Mouse (Mus musculus) liver, embryonic 12.5 days (tissue): Measurements from ENCODE around the gene 4921524J17Rik. TPM values are rescaled to one million over a fixed set of nuclear protein-coding genes. Genes with fewer than 3 reads are reported as not detected.

ENCODE experiments used
- ATAC-seq: fragments of 200-750 bp; cut with Nextera tagmentation; 2 replicates; pipeline ENCODE4 v1.8.0; 2017; ENCODE audit warnings: moderate number of reproducible peaks, mild to moderate bottlenecking, moderate library complexity
- H3K27ac ChIP-seq: fragments of 300-500 bp; sonication (generic); 2 replicates; pipeline ENCODE4 v1.5.1; 2016; ENCODE audit warnings: mild to moderate bottlenecking
- H3K27me3 ChIP-seq: fragments of 300-500 bp; sonication (generic); replicated peaks from 2 replicates; pipeline ENCODE4 v1.6.1; 2016; ENCODE audit warnings: mild to moderate bottlenecking, moderate library complexity
- H3K36me3 ChIP-seq: fragments of 300-500 bp; sonication (generic); 2 replicates; pipeline ENCODE4 v1.6.1; 2016; ENCODE audit warnings: mild to moderate bottlenecking, moderate library complexity
- H3K4me1 ChIP-seq: fragments of 300-500 bp; sonication (generic); 2 replicates; pipeline ENCODE4 v1.6.1; 2016
- H3K4me2 ChIP-seq: fragments of 300-500 bp; sonication (generic); 2 replicates; pipeline ENCODE4 v1.6.1; 2016; ENCODE audit warnings: mild to moderate bottlenecking, moderate library complexity
- H3K4me3 ChIP-seq: fragments of 300-500 bp; sonication (generic); 2 replicates; pipeline ENCODE4 v1.5.1; 2016; ENCODE audit warnings: mild to moderate bottlenecking, moderate library complexity
- H3K9ac ChIP-seq: fragments of 300-500 bp; sonication (generic); 2 replicates; pipeline ENCODE4 v1.6.1; 2016; ENCODE audit warnings: mild to moderate bottlenecking, moderate library complexity
- H3K9me3 ChIP-seq: fragments of 300-500 bp; sonication (generic); replicated peaks from 2 replicates; pipeline ENCODE4 v1.6.1; 2016; ENCODE audit warnings: mild to moderate bottlenecking, moderate library complexity
- WGBS: fragments of 180-500 bp; shearing (Covaris S2); methylation state at CpG from one replicate; pipeline ENCODE4 v1.1.7; 2016; ENCODE audit not compliant: insufficient replicate concordance; 5-methylcytosine and 5-hydroxymethylcytosine counted together
- polyA plus RNA-seq: library from polyadenylated mRNA; unstranded; fragments of >200 nt; fragmentation: Nextera tagmentation; extraction: Ambion mirVana; gene quantifications from 2 replicates; pipeline ENCODE4 v1.2.1, GENCODE M21; 2016

The 4921524J17Rik gene
- polyA plus RNA-seq, 1 experiment from 2014 or later, result 25.3 TPM

- peaks cover 39% of the 10 kb centered on the region for H3K4me1 ChIP-seq
- H3K4me3 ChIP-seq, result no peak overlapping the region
- 0 out of 2 replicates have a peak, but pooled peaks cover 3% of the 10 kb centered on the region for H3K27me3 ChIP-seq
- H3K27ac ChIP-seq, result 0 out of 2 replicates have a peak overlapping the region, but pooled peaks have one; percentile 10
- no peak overlapping the region for H3K9ac ChIP-seq
- no peak for ATAC-seq
- H3K4me2 ChIP-seq, result no peak overlapping the region
- H3K36me3 ChIP-seq, result no peaks in the 10 kb centered on the region
- WGBS, result 49% methylated on average over 5 of the region's 5 CpGs
- H3K9me3 ChIP-seq, result no peaks in the 10 kb centered on the region
These were observed 3.1 kb upstream of the 4921524J17Rik start for GRCm38 (mm10) chr8:85435736-85436135.

DNA sequence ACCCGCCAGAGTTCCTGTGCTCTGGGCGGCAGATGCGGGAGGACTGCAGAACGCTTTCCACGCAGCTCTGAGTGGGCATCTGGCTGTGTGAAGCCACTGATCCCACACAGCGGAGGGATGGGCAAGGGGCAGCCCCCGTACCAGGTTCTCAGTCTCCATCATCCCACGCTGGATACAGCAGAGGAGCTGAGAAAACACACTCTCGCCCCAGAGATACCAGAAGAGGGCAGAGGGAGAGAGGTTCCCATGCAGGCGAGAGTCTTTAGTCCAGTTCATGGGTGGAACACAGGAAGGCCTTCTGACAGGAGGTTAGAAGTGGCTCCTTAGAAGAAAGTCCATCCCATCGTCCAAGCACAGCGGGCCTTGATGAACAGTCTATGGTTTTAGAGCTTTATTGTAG lies 2.2 kb upstream of the 4921524J17Rik start:
- Histone ChIP-seq H3K4me3 (no peak overlapping the region), H3K4me1 (peaks cover 47% of the 10 kb centered on the region), H3K4me2 (no peak overlapping the region), H3K36me3 (no peaks in the 10 kb centered on the region), H3K27ac (no peak overlapping the region), H3K9me3 (no peaks in the 10 kb centered on the region), H3K27me3 (0 out of 2 replicates have a peak, but pooled peaks cover 3% of the 10 kb centered on the region), H3K9ac (no peak overlapping the region)
- 68% methylated on average over 12 of the region's 12 CpGs for WGBS
- no peak for ATAC-seq

DNA sequence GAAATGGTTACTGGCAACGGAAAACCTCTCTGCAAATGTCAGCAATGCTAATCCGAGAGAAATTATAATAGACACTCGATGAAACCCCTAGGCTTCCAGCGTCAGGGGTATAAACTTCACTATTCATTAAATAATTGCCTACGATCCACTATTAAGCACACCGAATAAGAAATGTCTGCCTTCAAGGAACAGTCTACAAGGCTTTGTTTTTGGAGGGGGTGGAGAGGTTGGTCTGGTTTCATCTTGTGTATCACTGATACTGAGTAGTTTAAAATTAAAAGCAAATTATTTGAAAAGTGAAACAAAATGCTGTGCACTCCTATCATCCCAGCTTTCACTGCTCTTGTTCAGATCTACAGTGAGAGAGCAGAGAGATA lies 372 bp upstream of the 4921524J17Rik start:
- Histone ChIP-seq H3K27ac (peak overlapping the region; percentile 96), H3K4me1 (peaks cover 59% of the 10 kb centered on the region), H3K36me3 (no peaks in the 10 kb centered on the region), H3K4me3 (peak overlapping the region; percentile 80), H3K4me2 (peak overlapping the region; percentile 66), H3K27me3 (0 out of 2 replicates have a peak, but pooled peaks cover 3% of the 10 kb centered on the region), H3K9me3 (no peaks in the 10 kb centered on the region), H3K9ac (peak overlapping the region; percentile 91)
- WGBS, result 2% methylated on average over 6 of the region's 6 CpGs
- ATAC-seq, result peak; percentile 45

- H3K9me3 ChIP-seq, result no peaks in the 10 kb centered on the region
- WGBS, result 12% methylated on average over 10 of the region's 10 CpGs
- H3K9ac ChIP-seq, result peak overlapping the region; percentile 91
- H3K4me1 ChIP-seq, result peaks cover 74% of the 10 kb centered on the region
- H3K36me3 ChIP-seq, result no peaks in the 10 kb centered on the region
- H3K4me3 ChIP-seq, result peak overlapping the region; percentile 80
- 0 out of 2 replicates have a peak, but pooled peaks cover 3% of the 10 kb centered on the region for H3K27me3 ChIP-seq
- H3K27ac ChIP-seq, result peak overlapping the region; percentile 96
- peak overlapping the region; percentile 66 for H3K4me2 ChIP-seq
- no peak for ATAC-seq
These were observed 1.1 kb downstream of the 4921524J17Rik start for GRCm38 (mm10) chr8:85431281-85432167.

DNA sequence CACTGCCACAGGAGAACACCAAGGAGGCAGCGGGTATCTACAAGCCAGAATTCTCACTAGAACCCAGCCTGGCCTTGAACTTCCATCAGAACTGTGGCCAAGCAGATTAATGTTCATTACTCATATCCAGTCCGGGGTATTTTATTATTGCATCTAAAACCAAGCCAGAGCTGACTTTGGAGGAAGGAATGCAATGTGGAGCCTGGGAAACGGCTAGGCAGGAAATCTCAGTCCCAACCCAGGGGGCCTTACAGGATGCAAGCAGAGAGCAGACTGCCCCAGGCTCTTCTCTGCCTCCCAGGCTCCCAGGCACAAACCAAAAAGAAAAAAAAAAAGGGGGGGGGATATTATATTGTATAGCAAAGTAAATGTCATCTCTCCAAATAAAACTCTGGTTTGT lies 1.8 kb downstream of the 4921524J17Rik start:
- Histone ChIP-seq H3K9me3 (no peaks in the 10 kb centered on the region), H3K27me3 (0 out of 2 replicates have a peak, but pooled peaks cover 3% of the 10 kb centered on the region), H3K4me1 (peaks cover 79% of the 10 kb centered on the region), H3K4me2 (peak overlapping the region; percentile 66), H3K27ac (0 out of 2 replicates have a peak overlapping the region, but pooled peaks have one; percentile 20), H3K36me3 (no peaks in the 10 kb centered on the region), H3K9ac (peak overlapping the region; percentile 3; the same call in 1 of the 2 replicates), H3K4me3 (peak overlapping the region; percentile 80; the same call in 1 of the 2 replicates)
- no peak for ATAC-seq
- 35% methylated on average over 3 of the region's 3 CpGs for WGBS

GRCm38 (mm10) chr8:85429219-85429618 lies 3.4 kb downstream of the 4921524J17Rik start:
- Histone ChIP-seq H3K9me3 (no peaks in the 10 kb centered on the region), H3K27me3 (no peaks in the 10 kb centered on the region), H3K4me2 (peak overlapping the region; percentile 25), H3K4me1 (peaks cover 75% of the 10 kb centered on the region), H3K4me3 (no peak overlapping the region), H3K27ac (peak overlapping the region; percentile 57), H3K9ac (no peak overlapping the region), H3K36me3 (no peaks in the 10 kb centered on the region)
- WGBS, result 15% methylated on average over 4 of the region's 4 CpGs
- no peak for ATAC-seq

GRCm38 (mm10) chr8:85427026-85427425 lies 5.6 kb downstream of the 4921524J17Rik start:
- peaks cover 76% of the 10 kb centered on the region for H3K4me1 ChIP-seq
- H3K36me3 ChIP-seq, result peaks cover 7% of the 10 kb centered on the region; the same call in 1 of the 2 replicates
- H3K4me3 ChIP-seq, result no peak overlapping the region
- H3K4me2 ChIP-seq, result peak overlapping the region; percentile 36
- peak overlapping the region; percentile 48 for H3K27ac ChIP-seq
- H3K9ac ChIP-seq, result peak overlapping the region; percentile 31; the same call in 1 of the 2 replicates
- H3K9me3 ChIP-seq, result no peaks in the 10 kb centered on the region
- 36% methylated on average over 4 of the region's 4 CpGs for WGBS
- ATAC-seq, result peak; percentile 48; the same call in 1 of the 2 replicates
- H3K27me3 ChIP-seq, result no peaks in the 10 kb centered on the region

GRCm38 (mm10) chr8:85421329-85421728 lies 11.3 kb downstream of the 4921524J17Rik start:
- Histone ChIP-seq H3K27me3 (no peaks in the 10 kb centered on the region), H3K36me3 (peaks cover 24% of the 10 kb centered on the region)

GRCm38 (mm10) chr8:85408526-85408925 lies 24.1 kb downstream of the 4921524J17Rik start:
- no peak overlapping the region for H3K4me2 ChIP-seq
- peaks cover 10% of the 10 kb centered on the region for H3K4me1 ChIP-seq
- peaks cover 19% of the 10 kb centered on the region; the same call in 1 of the 2 replicates for H3K36me3 ChIP-seq
- H3K27ac ChIP-seq, result no peak overlapping the region
- H3K9ac ChIP-seq, result no peak overlapping the region
- WGBS, result 60% methylated on average over 3 of the region's 3 CpGs
- H3K9me3 ChIP-seq, result no peaks in the 10 kb centered on the region
- no peak for ATAC-seq
- no peaks in the 10 kb centered on the region for H3K27me3 ChIP-seq
- H3K4me3 ChIP-seq, result no peak overlapping the region

More at GRCm38 (mm10) chr8:85421329-85421728, 11.3 kb downstream of the 4921524J17Rik start:
- Histone ChIP-seq H3K4me3 (peak overlapping the region; percentile 17; the same call in 1 of the 2 replicates), H3K4me2 (peak overlapping the region; percentile 19; the same call in 1 of the 2 replicates), H3K9me3 (no peaks in the 10 kb centered on the region), H3K27ac (no peak overlapping the region), H3K4me1 (peaks cover 58% of the 10 kb centered on the region), H3K9ac (no peak overlapping the region)
- ATAC-seq, result no peak
- WGBS, result 70% methylated on average over 1 of the region's 1 CpGs

DNA sequence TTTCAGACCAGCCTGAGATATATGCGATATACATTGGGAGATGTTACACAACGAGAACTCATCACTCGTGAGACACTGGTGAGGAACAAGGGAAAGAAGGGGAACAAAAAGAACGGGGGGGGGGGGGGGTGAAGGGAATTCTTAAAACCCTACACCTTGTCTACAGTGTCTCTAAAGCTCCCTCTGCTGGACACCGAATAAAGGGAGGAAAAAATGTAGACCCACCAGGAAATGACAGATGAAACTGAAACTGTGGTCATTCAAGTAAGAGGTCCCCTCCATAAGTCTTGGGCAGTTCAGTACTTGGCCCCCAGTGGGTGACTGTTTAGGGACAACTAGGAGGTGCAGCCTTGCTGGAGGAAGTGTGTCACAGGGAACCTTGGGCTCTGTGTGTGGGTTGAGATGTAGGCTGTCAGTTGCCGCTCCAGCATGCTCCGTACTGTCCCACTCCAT lies 24.6 kb downstream of the 4921524J17Rik start:
- Histone ChIP-seq H3K9ac (no peak overlapping the region), H3K4me1 (peaks cover 10% of the 10 kb centered on the region), H3K4me2 (no peak overlapping the region), H3K36me3 (peaks cover 19% of the 10 kb centered on the region; the same call in 1 of the 2 replicates), H3K27me3 (no peaks in the 10 kb centered on the region), H3K9me3 (no peaks in the 10 kb centered on the region), H3K4me3 (no peak overlapping the region), H3K27ac (no peak overlapping the region)
- WGBS, result 46% methylated on average over 7 of the region's 7 CpGs
- no peak for ATAC-seq

DNA sequence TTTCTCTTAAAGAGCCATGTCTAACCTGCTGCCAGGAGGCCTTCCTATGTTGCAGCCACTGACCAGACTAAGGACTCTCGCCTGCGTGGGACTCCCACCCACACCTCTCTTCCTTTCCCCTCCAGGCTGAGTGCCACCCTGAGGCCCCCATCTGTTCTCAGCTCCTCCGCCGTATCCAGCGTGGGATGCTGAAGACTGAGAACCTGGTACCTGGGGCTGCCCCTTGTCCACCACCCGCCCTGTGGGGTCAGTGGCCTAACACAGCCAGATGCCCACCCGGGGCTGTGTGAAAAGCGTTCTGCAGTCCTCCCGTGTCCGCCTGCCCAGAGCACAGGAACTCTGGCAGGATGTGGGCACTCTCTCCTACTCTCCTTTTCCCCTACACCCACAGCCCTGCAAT lies 26.7 kb downstream of the 4921524J17Rik start:
- Histone ChIP-seq H3K4me1 (peaks cover 10% of the 10 kb centered on the region), H3K27ac (no peak overlapping the region), H3K4me3 (no peak overlapping the region)

DNA sequence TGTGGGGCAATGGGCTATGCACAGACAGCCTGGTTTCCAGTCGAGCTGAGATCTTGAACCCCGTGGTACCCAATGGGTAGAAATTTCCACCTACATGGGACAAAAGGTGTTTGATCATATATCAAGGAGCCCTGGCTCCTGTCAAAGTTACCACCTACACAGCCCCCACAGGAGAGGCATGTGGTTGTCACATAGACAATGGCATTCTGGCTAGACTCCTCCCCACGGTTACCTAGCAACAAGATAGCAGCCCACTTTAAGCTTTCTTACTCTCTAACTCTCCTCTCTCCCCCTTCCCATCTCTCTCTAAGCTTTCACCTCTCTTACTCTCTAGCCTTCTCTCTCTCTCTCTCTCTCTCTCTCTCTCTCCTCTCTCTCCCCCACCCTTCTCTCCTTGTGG lies 27.2 kb downstream of the 4921524J17Rik start:
- H3K27me3 ChIP-seq, result no peaks in the 10 kb centered on the region
- H3K9ac ChIP-seq, result no peak overlapping the region
- H3K9me3 ChIP-seq, result no peaks in the 10 kb centered on the region
- ATAC-seq, result 0 out of 2 replicates have a peak, but pooled peaks have one; percentile 37
- no peak overlapping the region for H3K4me2 ChIP-seq
- peaks cover 10% of the 10 kb centered on the region; the same call in 1 of the 2 replicates for H3K36me3 ChIP-seq
- H3K27ac ChIP-seq, result no peak overlapping the region
- WGBS, result 50% methylated on average over 3 of the region's 3 CpGs
- peaks cover 10% of the 10 kb centered on the region for H3K4me1 ChIP-seq
- no peak overlapping the region for H3K4me3 ChIP-seq

More for the DNA sequence above, 26.7 kb downstream of the 4921524J17Rik start:
- no peaks in the 10 kb centered on the region for H3K27me3 ChIP-seq
- peaks cover 12% of the 10 kb centered on the region; the same call in 1 of the 2 replicates for H3K36me3 ChIP-seq
- no peak overlapping the region for H3K9ac ChIP-seq
- no peak for ATAC-seq
- WGBS, result 56% methylated on average over 10 of the region's 10 CpGs
- H3K4me2 ChIP-seq, result no peak overlapping the region
- H3K9me3 ChIP-seq, result no peaks in the 10 kb centered on the region
